Mouse (Mus musculus) lung, embryonic 15.5 days (tissue): ENCODE data around the gene Hras. TPM values are rescaled to one million over a fixed set of nuclear protein-coding genes. Genes with fewer than 3 reads are reported as not detected.

ENCODE experiments used
- ATAC-seq: fragments of 200-750 bp; cut with Nextera tagmentation; 2 replicates; pipeline ENCODE4 v1.8.0; 2017; ENCODE audit warnings: moderate number of reproducible peaks, borderline replicate concordance; ENCODE audit not compliant: low FRiP score, low TSS enrichment; ENCODE audit errors: extremely low read depth
- H3K27ac ChIP-seq: fragments of 300-500 bp; sonication (generic); 2 replicates; pipeline ENCODE4 v1.5.1; 2015; ENCODE audit warnings: moderate library complexity, mild to moderate bottlenecking, inconsistent platforms
- H3K27me3 ChIP-seq: fragments of 300-500 bp; sonication (generic); 2 replicates; pipeline ENCODE4 v1.6.1; 2015; ENCODE audit warnings: inconsistent platforms
- H3K36me3 ChIP-seq: fragments of 300-500 bp; sonication (generic); 2 replicates; pipeline ENCODE4 v1.6.1; 2015; ENCODE audit warnings: inconsistent platforms
- H3K4me1 ChIP-seq: fragments of 300-500 bp; sonication (generic); 2 replicates; pipeline ENCODE4 v1.6.1; 2015; ENCODE audit warnings: inconsistent platforms
- H3K4me2 ChIP-seq: fragments of 300-500 bp; sonication (generic); 2 replicates; pipeline ENCODE4 v1.6.1; 2015; ENCODE audit warnings: inconsistent platforms, mild to moderate bottlenecking, moderate library complexity
- H3K4me3 ChIP-seq: fragments of 300-500 bp; sonication (generic); 2 replicates; pipeline ENCODE4 v1.5.1; 2015; ENCODE audit warnings: mild to moderate bottlenecking, inconsistent platforms
- H3K9ac ChIP-seq: fragments of 300-500 bp; sonication (generic); 2 replicates; pipeline ENCODE4 v1.6.1; 2015; ENCODE audit warnings: inconsistent platforms
- H3K9me3 ChIP-seq: fragments of 300-500 bp; sonication (generic); 2 replicates; pipeline ENCODE4 v1.6.1; 2016; ENCODE audit warnings: inconsistent platforms
- WGBS: fragments of 180-500 bp; shearing (Covaris S2); methylation state at CpG from one replicate; pipeline ENCODE4 v1.1.7; 2015; 5-methylcytosine and 5-hydroxymethylcytosine counted together
- polyA plus RNA-seq: library from polyadenylated mRNA; unstranded; fragments of >200 nt; fragmentation: Nextera tagmentation; extraction: Ambion mirVana; gene quantifications from 2 replicates; pipeline ENCODE4 v1.2.1, GENCODE M21; 2015

The Hras gene
- polyA plus RNA-seq, 1 experiment from 2014 or later = 102 TPM

DNA sequence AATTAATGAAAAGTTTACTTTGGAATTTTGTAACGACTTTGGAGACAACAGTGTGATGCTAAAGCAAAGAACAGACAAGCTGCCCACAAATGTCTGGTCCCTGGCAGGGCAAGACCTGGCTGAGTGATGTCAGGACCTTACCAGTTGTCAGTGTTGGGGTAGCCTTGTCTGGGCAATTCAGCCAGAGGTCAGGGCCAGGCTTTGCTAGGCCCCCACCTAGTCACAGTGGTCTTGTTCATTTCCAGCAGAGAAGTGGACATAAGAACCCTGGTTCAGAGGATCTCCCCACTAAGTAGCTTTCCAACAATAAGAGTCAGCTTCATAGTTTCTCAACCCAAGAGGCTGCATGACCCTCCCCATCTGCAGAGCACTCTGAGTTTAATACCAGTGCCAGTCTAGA is 26.6 kb upstream of the Hras start:
- no peaks in the 10 kb centered on the region for H3K36me3 ChIP-seq
- no peaks in the 10 kb centered on the region for H3K9me3 ChIP-seq
- H3K4me1 ChIP-seq = peaks cover 34% of the 10 kb centered on the region
- H3K4me3 ChIP-seq = peak overlapping the region; percentile 53; the same call in 1 of the 2 replicates
- H3K4me2 ChIP-seq = 0 out of 2 replicates have a peak overlapping the region, but pooled peaks have one; percentile 89
- ATAC-seq = no peak
- 65% methylated on average over 1 of the region's 1 CpGs for WGBS
- H3K27ac ChIP-seq = peak overlapping the region; percentile 83; the same call in 1 of the 2 replicates
- H3K9ac ChIP-seq = 0 out of 2 replicates have a peak overlapping the region, but pooled peaks have one; percentile 58
- no peaks in the 10 kb centered on the region for H3K27me3 ChIP-seq

DNA sequence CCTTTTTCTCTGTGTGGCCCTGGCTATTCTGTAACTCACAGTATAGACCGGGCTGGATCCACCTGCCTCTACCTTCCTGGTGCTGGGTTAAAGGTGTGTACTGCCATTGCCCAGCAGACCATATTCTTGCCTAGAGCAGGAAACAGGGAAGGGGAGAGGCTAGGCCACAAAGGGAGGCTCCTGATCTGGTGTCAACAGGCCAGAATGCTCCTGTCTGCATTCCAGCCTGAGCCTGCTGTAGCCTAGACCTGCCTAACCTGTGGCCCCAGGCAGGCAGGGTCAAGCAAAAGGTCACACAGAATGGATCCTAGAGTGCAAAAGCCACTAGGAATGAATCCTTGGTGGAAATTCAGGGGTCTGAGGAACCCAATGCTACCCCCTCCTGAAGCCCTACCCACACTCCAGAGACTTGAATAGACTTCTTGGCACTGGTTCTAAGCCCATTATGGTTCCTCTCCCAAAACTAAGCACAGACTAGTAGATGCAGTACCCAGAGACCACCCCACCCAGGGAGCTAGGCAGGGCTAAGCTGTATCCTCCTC is 25.8 kb upstream of the Hras start:
- Histone ChIP-seq H3K27ac (no peak overlapping the region), H3K9ac (no peak overlapping the region), H3K36me3 (no peaks in the 10 kb centered on the region), H3K9me3 (no peaks in the 10 kb centered on the region), H3K4me1 (peaks cover 40% of the 10 kb centered on the region), H3K27me3 (no peaks in the 10 kb centered on the region), H3K4me3 (no peak overlapping the region), H3K4me2 (no peak overlapping the region)
- 100% methylated on average over 1 of the region's 1 CpGs for WGBS
- ATAC-seq = no peak

- Histone ChIP-seq H3K9me3 (no peaks in the 10 kb centered on the region), H3K27ac (no peak overlapping the region), H3K4me1 (peaks cover 48% of the 10 kb centered on the region), H3K9ac (no peak overlapping the region), H3K36me3 (no peaks in the 10 kb centered on the region), H3K4me2 (0 out of 2 replicates have a peak overlapping the region, but pooled peaks have one; percentile 97), H3K27me3 (no peaks in the 10 kb centered on the region), H3K4me3 (no peak overlapping the region)
- ATAC-seq = no peak
- WGBS = 81% methylated on average over 5 of the region's 5 CpGs
Observed at GRCm38 (mm10) chr7:141218557-141219133, 24.8 kb upstream of the Hras start.

DNA sequence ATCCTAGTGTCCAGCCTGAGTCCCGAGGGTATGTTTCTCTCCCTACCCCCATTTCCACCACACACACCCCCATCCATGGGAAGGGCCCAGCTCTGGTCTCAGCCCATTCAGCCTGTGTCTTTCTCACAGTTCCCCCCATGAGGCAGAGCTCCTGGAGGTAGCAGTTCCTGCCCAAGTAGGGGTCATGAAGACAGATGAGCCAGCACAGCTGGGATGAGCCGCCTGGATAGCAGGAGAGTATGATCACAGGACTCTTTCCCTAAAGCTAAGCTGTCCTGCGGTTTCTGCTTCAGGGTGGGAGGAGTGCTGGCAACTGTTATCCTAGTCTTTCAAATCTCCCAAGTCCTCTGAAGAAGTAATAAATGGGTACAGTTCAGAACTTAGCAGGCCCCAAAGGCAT is 24.3 kb upstream of the Hras start:
- no peak overlapping the region for H3K4me3 ChIP-seq
- H3K4me1 ChIP-seq = peaks cover 46% of the 10 kb centered on the region

DNA sequence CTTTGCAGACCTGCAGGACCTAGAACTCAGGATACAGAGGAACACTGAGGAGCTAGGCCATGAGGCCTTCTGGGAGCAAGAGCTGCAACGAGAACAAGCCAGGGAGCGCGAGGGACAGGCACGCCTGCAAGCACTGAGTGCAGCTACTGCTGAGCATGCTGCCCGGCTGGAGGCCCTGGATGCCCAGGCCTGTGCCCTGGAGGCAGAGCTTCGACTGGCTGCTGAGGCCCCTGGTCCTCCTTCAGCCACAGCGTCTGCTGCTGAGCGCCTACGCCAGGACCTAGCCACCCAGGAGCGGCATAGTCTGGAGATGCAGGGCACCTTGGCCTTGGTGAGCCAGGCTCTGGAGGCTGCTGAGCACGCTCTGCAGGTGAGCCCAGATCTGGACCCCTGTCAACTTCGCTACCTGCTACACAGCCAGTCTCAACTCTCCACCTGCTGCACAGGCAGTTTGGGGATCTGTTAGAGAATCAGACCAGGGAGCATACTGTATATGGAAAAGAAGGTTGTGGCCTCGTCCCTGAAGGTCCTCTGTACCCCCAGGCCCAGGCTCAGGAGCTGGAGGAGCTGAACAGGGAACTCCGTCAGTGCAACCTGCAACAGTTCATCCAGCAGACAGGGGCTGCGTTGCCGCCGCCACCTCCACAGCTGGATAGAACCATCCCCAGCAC is 23.7 kb upstream of the Hras start:
- H3K4me2 ChIP-seq = peak overlapping the region; percentile 97
- 87% methylated on average over 17 of the region's 17 CpGs for WGBS
- H3K4me3 ChIP-seq = peak overlapping the region; percentile 67
- no peak for ATAC-seq
- H3K27me3 ChIP-seq = no peaks in the 10 kb centered on the region
- no peaks in the 10 kb centered on the region for H3K36me3 ChIP-seq
- H3K9me3 ChIP-seq = no peaks in the 10 kb centered on the region
- H3K4me1 ChIP-seq = peaks cover 39% of the 10 kb centered on the region
- peak overlapping the region; percentile 61; the same call in 1 of the 2 replicates for H3K9ac ChIP-seq
- H3K27ac ChIP-seq = no peak overlapping the region; the same call in 1 of the 2 replicates

More for the DNA sequence above, 24.3 kb upstream of the Hras start:
- H3K9ac ChIP-seq = no peak overlapping the region
- no peak overlapping the region for H3K27ac ChIP-seq
- no peaks in the 10 kb centered on the region for H3K27me3 ChIP-seq
- H3K4me2 ChIP-seq = peak overlapping the region; percentile 97; the same call in 1 of the 2 replicates
- ATAC-seq = no peak
- no peaks in the 10 kb centered on the region for H3K9me3 ChIP-seq
- WGBS = 70% methylated on average over 3 of the region's 3 CpGs
- no peaks in the 10 kb centered on the region for H3K36me3 ChIP-seq

DNA sequence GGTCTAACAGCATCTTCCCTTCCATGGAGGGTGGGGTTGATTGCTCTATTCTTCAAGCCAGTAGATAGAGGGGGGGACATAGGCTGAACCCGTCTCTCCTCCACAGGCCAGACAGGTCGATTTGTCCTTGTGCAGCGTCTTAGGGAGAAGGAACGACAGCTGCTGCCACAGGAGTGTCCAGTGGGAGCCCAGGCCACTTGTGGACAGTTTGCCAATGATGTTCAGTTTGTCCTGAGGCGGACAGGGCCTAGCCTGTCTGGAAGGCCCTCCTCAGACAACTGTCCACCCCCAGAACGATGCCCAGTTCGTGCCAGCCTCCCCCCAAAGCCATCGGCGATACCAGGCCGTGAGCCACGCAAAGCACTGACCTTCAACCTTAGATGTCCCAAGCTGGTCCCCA is 23.1 kb upstream of the Hras start:
- peaks cover 34% of the 10 kb centered on the region for H3K4me1 ChIP-seq
- peak overlapping the region; percentile 97 for H3K4me2 ChIP-seq
- 77% methylated on average over 11 of the region's 11 CpGs for WGBS
- no peaks in the 10 kb centered on the region for H3K9me3 ChIP-seq
- ATAC-seq = no peak
- peak overlapping the region; percentile 61 for H3K9ac ChIP-seq
- peak overlapping the region; percentile 98 for H3K27ac ChIP-seq
- no peaks in the 10 kb centered on the region for H3K36me3 ChIP-seq
- no peaks in the 10 kb centered on the region for H3K27me3 ChIP-seq
- peak overlapping the region; percentile 67 for H3K4me3 ChIP-seq

- Histone ChIP-seq H3K27me3 (no peaks in the 10 kb centered on the region), H3K4me2 (peak overlapping the region; percentile 97), H3K27ac (peak overlapping the region; percentile 98), H3K36me3 (no peaks in the 10 kb centered on the region), H3K4me3 (peak overlapping the region; percentile 67), H3K4me1 (peaks cover 30% of the 10 kb centered on the region), H3K9me3 (no peaks in the 10 kb centered on the region), H3K9ac (peak overlapping the region; percentile 61)
- peak; percentile 50 for ATAC-seq
- WGBS = 2% methylated on average over 42 of the region's 42 CpGs
Observed at GRCm38 (mm10) chr7:141215880-141216733, 22.3 kb upstream of the Hras start.

- under 1% methylated on average over 41 of the region's 41 CpGs for WGBS
- Histone ChIP-seq H3K27ac (peak within 1 kb of the TSS; percentile 98), H3K4me3 (peak within 1 kb of the TSS; percentile 67)
Observed at GRCm38 (mm10) chr7:141215101-141215879, 21.5 kb upstream of the Hras start, which contains the start of gene Rassf7. TSS of gene Rassf7 (plus strand) at chr7:141215860.

GRCm38 (mm10) chr7:141214310-141214709 is 20.5 kb upstream of the Hras start:
- Histone ChIP-seq H3K4me1 (peaks cover 24% of the 10 kb centered on the region), H3K4me2 (peak overlapping the region; percentile 4; the same call in 1 of the 2 replicates), H3K36me3 (no peaks in the 10 kb centered on the region), H3K27me3 (no peaks in the 10 kb centered on the region), H3K9me3 (no peaks in the 10 kb centered on the region), H3K27ac (peak overlapping the region; percentile 94), H3K9ac (no peak overlapping the region), H3K4me3 (no peak overlapping the region)
- WGBS = 57% methylated on average over 3 of the region's 3 CpGs
- no peak for ATAC-seq

More at GRCm38 (mm10) chr7:141215101-141215879, 21.5 kb upstream of the Hras start, which contains the start of gene Rassf7:
- Histone ChIP-seq H3K9ac (peak within 1 kb of the TSS; percentile 61), H3K27me3 (no peaks in the 10 kb centered on the region), H3K4me1 (peaks cover 24% of the 10 kb centered on the region), H3K36me3 (no peaks in the 10 kb centered on the region), H3K4me2 (peak within 1 kb of the TSS; percentile 97), H3K9me3 (no peaks in the 10 kb centered on the region)
- ATAC-seq = peak; percentile 93

DNA sequence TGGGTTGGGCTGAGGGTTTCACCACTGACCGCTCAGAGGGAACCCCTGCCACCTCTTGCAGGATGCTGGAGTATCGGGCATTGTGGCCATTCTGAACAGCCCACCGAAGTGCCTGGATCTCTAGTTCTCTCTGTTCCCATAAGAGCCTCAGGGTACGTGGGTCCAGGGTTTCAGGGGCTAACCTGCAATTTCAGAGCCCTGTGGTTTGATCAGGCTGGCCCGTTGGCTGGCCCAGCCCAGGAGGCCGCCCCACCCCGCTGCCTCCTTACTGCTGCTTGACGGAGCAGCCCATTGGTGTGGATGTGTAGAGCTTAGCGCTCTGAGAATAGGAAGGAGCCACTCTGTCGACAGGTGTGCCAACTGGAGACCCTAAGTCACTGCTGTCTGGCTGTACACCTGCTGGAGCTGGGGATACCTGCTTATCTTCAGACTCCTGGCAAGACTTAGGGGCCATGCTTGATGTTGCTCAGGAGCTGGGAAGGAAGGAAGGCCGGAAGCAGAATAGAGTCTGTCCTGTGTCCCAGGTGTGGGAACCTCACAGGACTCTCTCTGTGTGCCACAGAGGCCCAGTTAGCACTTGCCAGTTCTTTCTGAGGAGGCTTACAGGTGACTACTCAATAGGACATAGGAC is 19.9 kb upstream of the Hras start, which contains the start of gene Lmntd2:
Gene Lmntd2 (minus strand): TSS at position 476 of the 631 bp plus-strand sequence.
- H3K4me2 ChIP-seq = peak within 1 kb of the TSS; percentile 97
- peak within 1 kb of the TSS; percentile 61 for H3K9ac ChIP-seq
- peaks cover 24% of the 10 kb centered on the region for H3K4me1 ChIP-seq
- 82% methylated on average over 11 of the region's 11 CpGs for WGBS
- no peaks in the 10 kb centered on the region for H3K36me3 ChIP-seq
- no peaks in the 10 kb centered on the region for H3K27me3 ChIP-seq
- H3K27ac ChIP-seq = peak within 1 kb of the TSS; percentile 94
- peak within 1 kb of the TSS; percentile 67 for H3K4me3 ChIP-seq
- no peaks in the 10 kb centered on the region for H3K9me3 ChIP-seq
- ATAC-seq = no peak
